Mouse (Mus musculus) ES-Bruce4 (cell line): ENCODE results near the gene Umps.

Experiments
- CTCF ChIP-seq: IDR thresholded peaks from one replicate; pipeline ENCODE4 v1.8.1; 2011; ENCODE audit warnings: low read depth, low read length
- EP300 ChIP-seq: IDR thresholded peaks from 2 replicates; pipeline ENCODE4 v1.6.1; 2011; ENCODE audit warnings: low read depth, low read length; ENCODE audit not compliant: insufficient read depth
- POLR2A ChIP-seq: IDR thresholded peaks from one replicate; pipeline ENCODE4 v1.8.1; 2011; ENCODE audit warnings: low read length; ENCODE audit not compliant: insufficient read depth

DNA sequence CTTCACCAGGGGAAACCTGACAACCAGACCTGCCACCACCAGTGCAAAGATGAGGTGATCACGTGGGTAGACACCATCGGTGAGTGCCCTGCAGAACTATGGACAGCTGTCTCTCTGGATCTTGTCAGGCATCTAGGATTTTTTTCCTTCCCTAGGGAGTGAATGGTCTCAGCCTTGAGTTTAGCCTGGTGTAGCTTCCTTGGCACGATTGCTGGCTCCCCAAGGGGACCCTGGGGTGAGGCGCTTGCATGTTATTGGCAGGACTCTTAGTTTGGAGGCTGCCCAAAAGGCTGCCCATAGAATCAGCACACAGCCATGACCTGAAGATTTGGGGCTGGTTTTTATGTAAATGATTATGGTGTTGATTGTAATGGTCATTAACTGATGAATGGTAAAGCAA lies 22.7 kb downstream of the Umps start:
- TF ChIP-seq CTCF (no peak), POLR2A (no peak), EP300 (no peak)
